Mouse (Mus musculus) hindbrain, embryonic 14.5 days (tissue): ENCODE results near the gene 1600012H06Rik. TPM values are rescaled to one million over a fixed set of nuclear protein-coding genes. Genes with fewer than 3 reads are reported as not detected.
"Not testable (repeated sequence)": the region's sequence is repeated elsewhere in the genome, so short reads cannot be mapped to it uniquely, and the experiment has no call there.

ENCODE experiments used
- ATAC-seq: fragments of 200-750 bp; cut with Nextera tagmentation; 2 replicates; pipeline ENCODE4 v1.8.0; 2017; ENCODE audit warnings: moderate number of reproducible peaks, mild to moderate bottlenecking, moderate TSS enrichment, moderate library complexity; ENCODE audit not compliant: low FRiP score
- DNase-seq: peaks from one replicate; pipeline ENCODE4 v3.0.0-alpha.2; 2015; ENCODE audit warnings: low spot score
- H3K27ac ChIP-seq: fragments of 300-500 bp; sonication (generic); 2 replicates; pipeline ENCODE4 v1.5.1; 2014; ENCODE audit warnings: mild to moderate bottlenecking, moderate library complexity
- H3K27me3 ChIP-seq: fragments of 300-500 bp; sonication (generic); 2 replicates; pipeline ENCODE4 v1.6.1; 2014; ENCODE audit warnings: mild to moderate bottlenecking, low read length, mixed read lengths; ENCODE audit not compliant: control insufficient read depth, insufficient read depth
- H3K36me3 ChIP-seq: fragments of 300-500 bp; sonication (generic); replicated peaks from 2 replicates; pipeline ENCODE4 v1.6.1; 2014; ENCODE audit not compliant: control insufficient read depth, insufficient read depth
- H3K4me1 ChIP-seq: fragments of 300-500 bp; sonication (generic); replicated peaks from 2 replicates; pipeline ENCODE4 v1.6.1; 2014; ENCODE audit warnings: antibody characterized with exemption, low read length, mixed read lengths; ENCODE audit not compliant: control insufficient read depth, insufficient read depth
- H3K4me2 ChIP-seq: fragments of 300-500 bp; sonication (generic); replicated peaks from 2 replicates; pipeline ENCODE4 v1.6.1; 2014; ENCODE audit warnings: mild to moderate bottlenecking, moderate library complexity
- H3K4me3 ChIP-seq: fragments of 300-500 bp; sonication (generic); replicated peaks from 2 replicates; pipeline ENCODE4 v1.5.1; 2014; ENCODE audit warnings: mild to moderate bottlenecking, low read length
- H3K9ac ChIP-seq: fragments of 300-500 bp; sonication (generic); 2 replicates; pipeline ENCODE4 v1.6.1; 2014
- H3K9me3 ChIP-seq: fragments of 300-500 bp; sonication (generic); 2 replicates; pipeline ENCODE4 v1.6.1; 2016; ENCODE audit warnings: low read length; ENCODE audit not compliant: control insufficient read depth
- WGBS: fragments of 180-500 bp; shearing (Covaris S2); extraction: QIAGEN DNeasy Blood & Tissue Kit; methylation state at CpG from one replicate; pipeline ENCODE4 v1.1.7; 2014; 5-methylcytosine and 5-hydroxymethylcytosine counted together
- polyA plus RNA-seq: library from polyadenylated mRNA; unstranded; fragments of >200 nt; fragmentation: Nextera tagmentation; extraction: Ambion mirVana; gene quantifications from 2 replicates; pipeline ENCODE4 v1.2.1, GENCODE M21; 2014

1600012H06Rik gene
- polyA plus RNA-seq, 1 experiment from 2014 or later: 25.6 TPM

DNA sequence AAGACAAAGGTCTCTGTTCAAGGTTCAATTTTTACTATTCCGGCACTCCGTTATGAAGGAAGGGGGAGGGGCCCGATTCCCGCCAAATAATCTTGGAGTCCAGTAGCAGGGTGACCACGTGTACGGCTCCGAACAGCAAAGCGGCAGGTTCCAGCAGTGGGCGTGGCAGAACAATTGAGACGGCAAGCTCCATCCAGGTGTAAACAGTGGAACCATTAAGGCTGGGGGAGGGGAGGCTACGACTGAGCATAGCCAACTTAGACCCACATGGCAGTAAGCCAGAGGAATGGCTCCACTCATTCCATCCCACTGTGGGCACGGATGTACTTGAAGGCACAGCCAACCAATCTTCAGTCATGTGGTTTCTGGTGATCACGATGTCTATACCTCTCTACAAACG is 7.7 kb upstream of the 1600012H06Rik start:
- not testable (repeated sequence) for H3K27ac ChIP-seq, ATAC-seq, H3K4me3 ChIP-seq, H3K36me3 ChIP-seq, H3K27me3 ChIP-seq, H3K4me2 ChIP-seq, H3K9ac ChIP-seq, H3K9me3 ChIP-seq, DNase-seq, H3K4me1 ChIP-seq
- WGBS: 86% methylated on average over 12 of the region's 14 CpGs

DNA sequence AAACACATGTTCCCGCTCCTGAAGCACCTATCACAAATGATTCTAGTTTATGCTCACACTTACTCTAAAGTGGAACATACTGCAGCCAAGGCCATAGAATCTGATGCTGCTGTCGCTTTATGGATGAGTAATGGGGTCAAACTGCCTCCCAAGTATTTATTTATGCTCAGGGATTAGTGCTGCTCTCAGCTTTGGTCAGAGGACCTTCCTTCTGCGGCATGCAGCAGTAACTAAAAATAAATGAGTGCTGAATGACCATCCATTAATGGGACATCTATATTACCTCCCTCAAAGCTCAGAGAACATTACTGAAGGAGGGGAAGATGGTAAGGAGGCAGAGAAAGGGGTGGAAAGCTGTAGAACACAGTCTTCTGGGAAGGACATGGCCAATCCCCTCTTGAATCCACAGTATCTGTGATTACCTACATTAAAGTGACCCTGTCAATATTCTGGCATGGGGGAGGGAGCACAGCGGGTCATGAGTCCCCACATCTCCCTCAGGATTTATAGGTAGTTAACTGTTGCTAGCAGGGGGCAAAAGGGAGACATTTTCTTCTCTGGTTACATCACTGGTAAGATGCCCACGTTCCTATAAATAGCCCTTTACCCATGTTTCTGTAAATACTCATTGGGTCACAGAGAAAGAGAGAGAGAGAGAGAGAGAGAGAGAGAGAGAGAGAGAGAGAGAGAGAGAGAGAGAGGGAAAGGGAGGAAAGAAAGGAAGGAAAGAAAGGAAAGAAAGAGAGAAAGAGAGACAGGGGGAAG is 7.0 kb upstream of the 1600012H06Rik start:
- WGBS: 77% methylated on average over 5 of the region's 5 CpGs
- no peak overlapping the region for H3K9ac ChIP-seq
- ATAC-seq: no peak

DNA sequence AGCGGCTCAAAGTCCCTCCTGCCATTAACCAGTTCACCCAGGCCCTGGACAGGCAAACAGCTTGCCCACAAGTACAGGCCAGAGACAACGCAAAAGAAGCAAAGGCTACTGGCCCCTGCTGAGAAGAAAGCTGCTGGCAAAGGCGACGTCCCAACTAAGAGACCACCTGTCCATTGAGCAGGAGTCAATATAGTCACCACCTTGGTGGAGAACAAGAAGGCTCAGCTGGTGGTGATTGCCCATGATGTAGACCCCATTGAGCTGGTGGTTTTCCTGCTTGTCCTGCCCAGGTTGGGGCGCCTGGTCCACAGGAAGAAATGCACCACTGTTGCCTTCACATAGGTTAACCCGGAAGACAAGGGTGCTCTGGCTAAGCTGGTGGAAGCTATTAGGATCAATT is 803 bp upstream of the 1600012H06Rik start:
- WGBS: 61% methylated on average over 6 of the region's 6 CpGs
- H3K36me3 ChIP-seq: peaks cover 26% of the 10 kb centered on the region
- ATAC-seq: not testable (repeated sequence)

More for the DNA sequence above, 7.0 kb upstream of the 1600012H06Rik start:
- H3K4me3 ChIP-seq: no peak overlapping the region
- no peaks in the 10 kb centered on the region for H3K4me1 ChIP-seq
- no peak for DNase-seq
- no peaks in the 10 kb centered on the region for H3K36me3 ChIP-seq
- no peak overlapping the region for H3K27ac ChIP-seq
- no peak overlapping the region for H3K4me2 ChIP-seq
- no peaks in the 10 kb centered on the region for H3K9me3 ChIP-seq
- no peaks in the 10 kb centered on the region for H3K27me3 ChIP-seq

DNA sequence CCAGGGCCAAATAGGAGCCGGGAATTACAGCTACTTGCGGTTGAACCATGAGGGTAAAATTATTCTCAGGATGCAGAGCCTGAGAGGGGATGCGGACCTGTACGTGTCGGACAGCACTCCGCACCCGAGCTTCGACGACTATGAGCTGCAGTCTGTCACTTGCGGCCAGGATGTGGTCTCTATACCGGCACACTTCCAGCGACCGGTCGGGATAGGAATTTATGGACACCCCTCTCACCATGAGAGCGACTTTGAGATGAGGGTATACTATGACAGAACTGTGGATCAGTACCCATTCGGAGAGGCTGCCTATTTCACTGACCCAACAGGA is 710 bp downstream of the 1600012H06Rik start:
- peak overlapping the region; percentile 94 for H3K4me3 ChIP-seq
- no peaks in the 10 kb centered on the region for H3K27me3 ChIP-seq
- DNase-seq (no peak), ATAC-seq (no peak; the same call in 1 of the 2 replicates)
- H3K4me2 ChIP-seq: peak overlapping the region; percentile 88
- H3K4me1 ChIP-seq: peaks cover 23% of the 10 kb centered on the region
- no peaks in the 10 kb centered on the region for H3K9me3 ChIP-seq
- 0 out of 2 replicates have a peak overlapping the region, but pooled peaks have one; percentile 82 for H3K27ac ChIP-seq
- H3K36me3 ChIP-seq: peaks cover 34% of the 10 kb centered on the region
- 14% methylated on average over 16 of the region's 16 CpGs for WGBS
- H3K9ac ChIP-seq: peak overlapping the region; percentile 86

More for the DNA sequence above, 803 bp upstream of the 1600012H06Rik start:
- not testable (repeated sequence) for H3K27me3 ChIP-seq, H3K27ac ChIP-seq, DNase-seq, H3K9me3 ChIP-seq
- peak overlapping the region; percentile 86 for H3K9ac ChIP-seq
- H3K4me3 ChIP-seq: peak overlapping the region; percentile 94
- H3K4me2 ChIP-seq: peak overlapping the region; percentile 88
- H3K4me1 ChIP-seq: peaks cover 23% of the 10 kb centered on the region

DNA sequence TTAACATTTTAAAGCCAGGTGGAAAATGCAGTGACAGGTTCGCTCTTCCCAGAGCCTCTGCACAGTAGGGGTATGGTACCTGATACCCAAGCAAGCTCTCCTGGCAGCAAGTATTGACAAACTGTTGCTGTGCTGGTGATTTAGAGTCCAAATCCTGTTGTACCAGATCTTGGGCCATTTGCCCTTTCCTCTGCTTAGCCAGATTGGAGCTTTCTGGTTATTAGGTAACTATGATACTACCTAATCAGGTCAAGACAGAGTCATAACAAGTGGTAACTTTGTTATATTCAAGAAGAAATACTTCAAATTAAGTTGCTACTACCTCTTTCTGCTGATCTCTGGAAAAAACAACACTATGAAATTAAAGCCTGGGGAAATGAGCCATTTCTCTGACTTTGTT is 1.6 kb downstream of the 1600012H06Rik start:
- no peak overlapping the region for H3K27ac ChIP-seq
- no peaks in the 10 kb centered on the region for H3K27me3 ChIP-seq
- no peak for DNase-seq
- WGBS: 89% methylated on average over 1 of the region's 1 CpGs
- peaks cover 41% of the 10 kb centered on the region for H3K36me3 ChIP-seq
- no peak for ATAC-seq
- H3K4me1 ChIP-seq: peaks cover 23% of the 10 kb centered on the region
- no peak overlapping the region for H3K9ac ChIP-seq
- peak overlapping the region; percentile 88 for H3K4me2 ChIP-seq
- H3K9me3 ChIP-seq: no peaks in the 10 kb centered on the region
- H3K4me3 ChIP-seq: peak overlapping the region; percentile 94; the same call in 1 of the 2 replicates

- no peak overlapping the region for H3K4me2 ChIP-seq
- no peaks in the 10 kb centered on the region for H3K9me3 ChIP-seq
- no peak overlapping the region for H3K9ac ChIP-seq
- H3K36me3 ChIP-seq: peaks cover 82% of the 10 kb centered on the region
- ATAC-seq (no peak), DNase-seq (no peak)
- H3K4me3 ChIP-seq: no peak overlapping the region
- H3K4me1 ChIP-seq: peaks cover 11% of the 10 kb centered on the region; the same call in 1 of the 2 replicates
- 91% methylated on average over 7 of the region's 7 CpGs for WGBS
- no peak overlapping the region for H3K27ac ChIP-seq
- H3K27me3 ChIP-seq: no peaks in the 10 kb centered on the region
These were observed 6.3 kb downstream of the 1600012H06Rik start for GRCm38 (mm10) chr17:14949161-14949827.

- peaks cover 70% of the 10 kb centered on the region for H3K36me3 ChIP-seq
- 95% methylated on average over 8 of the region's 8 CpGs for WGBS
- DNase-seq: no peak
These were observed 10.5 kb downstream of the 1600012H06Rik start for GRCm38 (mm10) chr17:14953452-14953851.

DNA sequence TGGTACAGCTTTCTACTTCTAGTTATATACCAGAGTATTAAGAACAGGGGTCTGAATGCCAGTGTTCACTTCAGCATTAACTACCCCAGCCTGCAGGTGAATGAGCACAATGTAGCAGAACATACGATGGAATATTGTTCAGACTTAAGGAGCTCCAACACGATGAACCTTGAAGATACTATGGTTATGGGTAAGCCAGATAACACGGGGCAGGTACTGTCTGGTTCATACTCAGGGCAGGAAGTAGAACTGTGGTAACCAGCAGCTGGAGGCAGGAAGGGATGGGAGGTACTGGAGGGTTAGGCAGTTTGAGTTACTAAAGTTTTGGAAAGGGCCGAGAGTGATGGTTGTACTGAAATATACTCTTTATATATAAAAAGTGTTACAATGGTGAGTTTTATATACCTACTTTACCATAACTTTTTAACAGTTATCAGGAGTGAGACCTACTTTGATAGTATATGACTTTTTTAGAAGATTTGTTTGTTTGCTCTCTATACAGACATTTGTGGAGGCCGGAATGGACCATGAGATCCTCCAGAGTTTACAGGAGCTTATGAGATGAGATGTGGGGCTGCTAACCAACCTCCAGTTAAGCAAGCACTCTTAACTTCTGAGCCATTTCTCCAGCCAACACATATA is 15.8 kb downstream of the 1600012H06Rik start:
- H3K4me1 ChIP-seq: peaks cover 12% of the 10 kb centered on the region
- DNase-seq (peak; percentile 18), ATAC-seq (no peak)
- no peak overlapping the region for H3K27ac ChIP-seq
- no peak overlapping the region for H3K4me3 ChIP-seq
- no peak overlapping the region for H3K4me2 ChIP-seq
- WGBS: 94% methylated on average over 5 of the region's 5 CpGs
- no peaks in the 10 kb centered on the region for H3K27me3 ChIP-seq
- H3K9ac ChIP-seq: no peak overlapping the region
- H3K9me3 ChIP-seq: no peaks in the 10 kb centered on the region
- peaks cover 26% of the 10 kb centered on the region for H3K36me3 ChIP-seq

More at GRCm38 (mm10) chr17:14953452-14953851, 10.5 kb downstream of the 1600012H06Rik start:
- no peaks in the 10 kb centered on the region for H3K27me3 ChIP-seq
- no peaks in the 10 kb centered on the region for H3K4me1 ChIP-seq
- H3K9me3 ChIP-seq: no peaks in the 10 kb centered on the region
- ATAC-seq: no peak
- no peak overlapping the region for H3K4me3 ChIP-seq
- no peak overlapping the region for H3K4me2 ChIP-seq
- no peak overlapping the region for H3K27ac ChIP-seq
- no peak overlapping the region for H3K9ac ChIP-seq

DNA sequence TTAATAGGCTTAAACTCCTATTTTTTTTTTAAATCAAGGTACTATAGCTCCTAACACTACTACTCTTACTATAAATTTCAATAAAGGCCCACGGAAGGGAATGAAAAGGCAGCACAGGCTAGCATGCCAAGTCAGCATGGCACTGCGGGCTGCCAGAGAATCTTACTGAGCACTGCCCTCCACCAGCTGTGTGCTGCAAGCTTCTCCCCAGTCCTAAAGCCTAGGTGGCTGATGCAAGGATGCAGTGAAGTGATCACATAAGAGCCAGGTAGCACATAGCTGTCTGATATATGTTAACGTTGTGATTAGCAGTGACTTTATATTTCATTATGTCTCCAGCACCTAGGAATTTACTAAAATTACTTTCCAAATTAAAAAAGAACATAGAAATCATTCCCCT is 17.0 kb downstream of the 1600012H06Rik start:
- ATAC-seq (no peak), DNase-seq (no peak)
- Histone ChIP-seq H3K4me2 (peak overlapping the region; percentile 99), H3K4me1 (peaks cover 12% of the 10 kb centered on the region), H3K27ac (no peak overlapping the region), H3K36me3 (peaks cover 15% of the 10 kb centered on the region; the same call in 1 of the 2 replicates), H3K9ac (peak overlapping the region; percentile 39; the same call in 1 of the 2 replicates), H3K9me3 (no peaks in the 10 kb centered on the region), H3K4me3 (peak overlapping the region; percentile 22), H3K27me3 (no peaks in the 10 kb centered on the region)
- WGBS: 30% methylated on average over 3 of the region's 3 CpGs
